Mouse (Mus musculus) embryonic facial prominence, embryonic 15.5 days (tissue): Measurements from ENCODE around the gene Ankrd63. TPM values are rescaled to one million over a fixed set of nuclear protein-coding genes. Genes with fewer than 3 reads are reported as not detected.

Experiments
- ATAC-seq: fragments of 200-750 bp; cut with Nextera tagmentation; 2 replicates; pipeline ENCODE4 v1.8.0; 2017; ENCODE audit warnings: low read depth, moderate TSS enrichment; ENCODE audit not compliant: insufficient number of reproducible peaks, low FRiP score, low TSS enrichment
- H3K27ac ChIP-seq: fragments of 300-500 bp; sonication (generic); replicated peaks from 2 replicates; pipeline ENCODE4 v1.5.1; 2015; ENCODE audit warnings: mild to moderate bottlenecking, inconsistent platforms
- H3K27me3 ChIP-seq: fragments of 300-500 bp; sonication (generic); 2 replicates; pipeline ENCODE4 v1.6.1; 2015; ENCODE audit warnings: inconsistent platforms
- H3K36me3 ChIP-seq: fragments of 300-500 bp; sonication (generic); 2 replicates; pipeline ENCODE4 v1.6.1; 2015; ENCODE audit warnings: mild to moderate bottlenecking, inconsistent platforms
- H3K4me1 ChIP-seq: fragments of 300-500 bp; sonication (generic); 2 replicates; pipeline ENCODE4 v1.6.1; 2015; ENCODE audit warnings: inconsistent platforms
- H3K4me2 ChIP-seq: fragments of 300-500 bp; sonication (generic); replicated peaks from 2 replicates; pipeline ENCODE4 v1.6.1; 2015; ENCODE audit warnings: mild to moderate bottlenecking, inconsistent platforms
- H3K4me3 ChIP-seq: fragments of 300-500 bp; sonication (generic); replicated peaks from 2 replicates; pipeline ENCODE4 v1.5.1; 2015; ENCODE audit warnings: mild to moderate bottlenecking, inconsistent platforms
- H3K9ac ChIP-seq: fragments of 300-500 bp; sonication (generic); 2 replicates; pipeline ENCODE4 v1.6.1; 2015; ENCODE audit warnings: inconsistent platforms
- H3K9me3 ChIP-seq: fragments of 300-500 bp; sonication (generic); replicated peaks from 2 replicates; pipeline ENCODE4 v1.6.1; 2016; ENCODE audit warnings: inconsistent platforms
- WGBS: fragments of 180-500 bp; shearing (Covaris S2); methylation state at CpG from one replicate; pipeline ENCODE4 v1.1.7; 2015; 5-methylcytosine and 5-hydroxymethylcytosine counted together
- polyA plus RNA-seq: library from polyadenylated mRNA; unstranded; fragments of >200 nt; fragmentation: Nextera tagmentation; extraction: Ambion mirVana; gene quantifications from 2 replicates; pipeline ENCODE4 v1.2.1, GENCODE M21; 2015

Ankrd63 gene
- polyA plus RNA-seq, 1 experiment from 2014 or later = 0.19 TPM

DNA sequence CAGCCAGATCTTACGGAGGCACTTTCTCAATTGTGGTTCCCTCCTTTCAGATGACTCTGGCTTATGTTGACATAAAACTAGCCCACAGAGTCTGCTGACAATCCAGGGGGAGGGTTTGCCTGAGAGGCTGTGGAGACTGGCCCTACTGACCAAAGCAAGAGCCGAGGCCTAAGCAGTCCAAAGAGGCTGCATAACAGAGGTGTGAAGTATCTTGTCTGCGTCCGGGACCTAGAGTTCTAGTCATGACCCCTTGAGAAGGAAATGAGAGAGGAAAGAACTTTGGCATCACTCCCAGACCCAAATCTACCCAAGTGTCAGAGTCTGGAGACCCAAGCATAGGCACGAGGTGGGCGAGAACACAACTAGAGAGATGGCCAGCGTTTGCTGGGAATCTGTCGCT, 17.1 kb downstream of the Ankrd63 start:
- no peaks in the 10 kb centered on the region for H3K36me3 ChIP-seq
- no peak overlapping the region for H3K9ac ChIP-seq
- H3K4me1 ChIP-seq = peaks cover 12% of the 10 kb centered on the region; the same call in 1 of the 2 replicates
- H3K9me3 ChIP-seq = no peaks in the 10 kb centered on the region
- ATAC-seq = no peak
- no peak overlapping the region for H3K4me2 ChIP-seq
- WGBS = 70% methylated on average over 8 of the region's 8 CpGs
- H3K4me3 ChIP-seq = no peak overlapping the region
- no peak overlapping the region for H3K27ac ChIP-seq
- H3K27me3 ChIP-seq = no peaks in the 10 kb centered on the region

DNA sequence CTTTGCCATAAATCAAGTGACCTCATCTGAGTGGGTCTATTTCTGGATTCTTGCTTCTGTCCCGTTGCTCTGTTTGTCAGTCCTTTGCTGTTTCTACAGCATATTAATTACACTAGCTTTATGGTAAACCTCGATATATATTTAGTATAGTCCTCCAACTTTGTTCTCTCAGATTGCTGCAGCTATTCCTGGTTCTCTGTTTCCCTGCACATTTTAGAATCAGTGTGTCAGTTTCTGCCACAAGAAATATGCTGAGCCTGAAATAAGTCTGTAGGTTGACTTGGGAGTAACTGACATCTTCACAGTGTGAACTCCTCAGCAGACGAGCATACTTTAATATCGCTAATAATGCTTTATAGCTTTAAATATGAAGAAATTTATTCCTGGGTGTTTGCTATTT, 18.7 kb downstream of the Ankrd63 start:
- Histone ChIP-seq H3K9me3 (no peaks in the 10 kb centered on the region), H3K4me1 (peaks cover 12% of the 10 kb centered on the region; the same call in 1 of the 2 replicates), H3K36me3 (no peaks in the 10 kb centered on the region), H3K27ac (no peak overlapping the region), H3K4me3 (no peak overlapping the region), H3K27me3 (no peaks in the 10 kb centered on the region; the same call in 1 of the 2 replicates), H3K4me2 (no peak overlapping the region), H3K9ac (no peak overlapping the region)
- 84% methylated on average over 4 of the region's 4 CpGs for whole genome bisulfite sequencing
- ATAC-seq = no peak

DNA sequence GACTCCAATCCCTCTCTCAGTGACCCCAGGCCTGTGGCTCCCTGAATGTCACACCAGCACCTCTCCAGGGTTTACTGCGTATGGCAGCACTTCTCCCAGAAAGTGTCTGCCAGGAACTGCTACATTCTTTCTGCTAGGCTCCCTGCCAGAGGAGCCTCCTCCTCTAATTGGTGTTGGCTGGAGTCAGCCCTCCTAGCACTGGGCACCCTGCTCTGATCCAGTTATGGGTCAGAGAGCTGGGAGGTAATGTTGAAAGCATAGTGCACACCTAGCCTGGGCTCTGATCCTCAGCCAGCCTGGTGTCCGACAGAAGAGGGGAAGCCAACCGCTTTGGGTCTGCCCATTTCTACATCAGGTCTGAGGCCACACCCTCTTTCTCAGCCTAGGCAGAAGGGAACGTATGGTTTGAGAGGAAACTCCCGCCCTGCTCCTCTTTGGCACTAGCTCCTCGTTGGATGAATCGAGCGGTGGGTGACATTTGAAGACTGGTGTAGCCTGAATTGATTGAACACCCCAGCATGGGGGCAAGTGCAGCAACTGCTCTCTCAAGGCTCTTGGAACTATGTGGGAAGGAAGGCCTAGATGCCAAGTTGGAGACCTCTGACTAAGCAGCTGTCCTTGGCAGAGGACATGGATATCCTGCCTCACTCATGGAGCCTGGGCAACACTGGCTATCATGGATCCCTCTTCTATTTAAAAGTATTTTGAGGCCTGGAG, 21.1 kb downstream of the Ankrd63 start:
- no peak overlapping the region for H3K27ac ChIP-seq
- 42% methylated on average over 8 of the region's 8 CpGs for WGBS

DNA sequence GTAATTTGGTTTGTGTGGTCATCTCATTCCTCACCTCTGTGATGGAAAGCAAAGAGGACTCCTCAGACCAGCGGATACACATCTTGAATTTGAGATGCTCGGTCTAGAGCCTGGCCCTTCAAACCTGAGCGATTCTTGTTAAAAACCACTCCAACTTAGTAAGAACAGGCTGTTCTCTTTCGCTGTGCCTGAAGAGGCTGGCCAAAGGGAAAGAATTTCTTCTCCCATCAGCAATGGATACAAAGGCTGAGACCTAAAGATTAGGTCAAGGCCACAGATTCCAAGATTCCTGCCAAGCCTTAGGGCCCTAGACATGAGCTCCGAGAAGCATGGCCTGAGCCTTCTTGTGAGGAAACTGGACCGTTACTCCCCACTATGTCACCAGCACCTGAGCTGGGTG, 22.8 kb downstream of the Ankrd63 start:
- Histone ChIP-seq H3K4me2 (no peak overlapping the region), H3K4me1 (peaks cover 22% of the 10 kb centered on the region), H3K27ac (no peak overlapping the region), H3K4me3 (no peak overlapping the region), H3K9ac (no peak overlapping the region), H3K9me3 (no peaks in the 10 kb centered on the region), H3K27me3 (peaks cover 40% of the 10 kb centered on the region), H3K36me3 (no peaks in the 10 kb centered on the region)
- no peak for ATAC-seq
- WGBS = 94% methylated on average over 6 of the region's 6 CpGs

More for the DNA sequence above, 21.1 kb downstream of the Ankrd63 start:
- peaks cover 13% of the 10 kb centered on the region; the same call in 1 of the 2 replicates for H3K4me1 ChIP-seq
- H3K4me2 ChIP-seq = no peak overlapping the region
- H3K4me3 ChIP-seq = no peak overlapping the region
- peaks cover 22% of the 10 kb centered on the region for H3K27me3 ChIP-seq
- no peaks in the 10 kb centered on the region for H3K36me3 ChIP-seq
- no peaks in the 10 kb centered on the region for H3K9me3 ChIP-seq
- peak; percentile 29; the same call in 1 of the 2 replicates for ATAC-seq
- H3K9ac ChIP-seq = no peak overlapping the region

DNA sequence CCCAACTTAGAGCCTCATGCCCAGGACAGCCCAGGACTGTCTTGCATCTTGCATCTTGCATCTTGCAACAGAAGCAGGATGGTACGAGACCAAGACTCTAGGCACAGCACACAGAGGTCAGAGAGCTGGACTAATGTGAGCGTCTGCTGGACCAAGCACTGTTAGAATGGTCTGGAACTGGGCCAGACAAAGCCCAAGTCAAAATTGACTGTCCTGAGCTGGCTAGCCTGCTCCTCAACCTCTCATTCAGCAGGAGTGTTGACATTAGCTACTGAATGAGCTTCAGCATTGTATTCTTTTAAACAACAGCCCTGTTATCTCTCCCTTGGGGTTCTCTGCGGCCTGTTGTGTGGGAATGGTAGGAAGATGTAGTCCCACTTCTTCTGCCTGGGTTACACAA, 24.2 kb downstream of the Ankrd63 start:
- Histone ChIP-seq H3K27me3 (peaks cover 52% of the 10 kb centered on the region), H3K9ac (no peak overlapping the region), H3K4me1 (peaks cover 24% of the 10 kb centered on the region), H3K9me3 (no peaks in the 10 kb centered on the region), H3K27ac (no peak overlapping the region), H3K4me3 (no peak overlapping the region), H3K4me2 (no peak overlapping the region), H3K36me3 (no peaks in the 10 kb centered on the region)
- 78% methylated on average over 3 of the region's 3 CpGs for WGBS
- no peak for ATAC-seq

DNA sequence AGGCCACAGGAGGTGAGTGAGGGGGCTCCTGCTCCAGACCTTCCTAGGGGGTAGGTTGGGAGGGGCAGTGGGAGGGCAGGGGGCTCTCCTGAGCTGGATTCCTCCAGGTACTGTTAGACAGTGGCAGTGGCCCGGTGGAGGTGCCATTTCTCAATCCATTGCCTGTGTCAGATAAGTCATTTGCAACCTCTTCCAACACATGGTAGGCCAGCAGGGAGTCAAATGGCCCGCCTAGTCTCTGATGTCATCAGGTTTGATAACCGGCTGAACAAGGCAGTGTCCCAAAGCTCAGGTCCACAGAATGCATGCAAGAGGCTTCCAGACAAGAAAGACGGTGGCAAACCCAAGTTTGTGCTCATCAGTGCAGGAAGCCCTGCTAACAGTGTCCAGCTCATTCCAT, 25.9 kb downstream of the Ankrd63 start:
- H3K4me1 ChIP-seq = peaks cover 25% of the 10 kb centered on the region
- H3K4me2 ChIP-seq = peak overlapping the region; percentile 93
- no peak for ATAC-seq
- 21% methylated on average over 4 of the region's 4 CpGs for WGBS
- no peak overlapping the region for H3K9ac ChIP-seq
- no peaks in the 10 kb centered on the region for H3K36me3 ChIP-seq
- peaks cover 66% of the 10 kb centered on the region for H3K27me3 ChIP-seq
- H3K4me3 ChIP-seq = peak overlapping the region; percentile 53
- H3K27ac ChIP-seq = peak overlapping the region; percentile 60; the same call in 1 of the 2 replicates
- no peaks in the 10 kb centered on the region for H3K9me3 ChIP-seq

DNA sequence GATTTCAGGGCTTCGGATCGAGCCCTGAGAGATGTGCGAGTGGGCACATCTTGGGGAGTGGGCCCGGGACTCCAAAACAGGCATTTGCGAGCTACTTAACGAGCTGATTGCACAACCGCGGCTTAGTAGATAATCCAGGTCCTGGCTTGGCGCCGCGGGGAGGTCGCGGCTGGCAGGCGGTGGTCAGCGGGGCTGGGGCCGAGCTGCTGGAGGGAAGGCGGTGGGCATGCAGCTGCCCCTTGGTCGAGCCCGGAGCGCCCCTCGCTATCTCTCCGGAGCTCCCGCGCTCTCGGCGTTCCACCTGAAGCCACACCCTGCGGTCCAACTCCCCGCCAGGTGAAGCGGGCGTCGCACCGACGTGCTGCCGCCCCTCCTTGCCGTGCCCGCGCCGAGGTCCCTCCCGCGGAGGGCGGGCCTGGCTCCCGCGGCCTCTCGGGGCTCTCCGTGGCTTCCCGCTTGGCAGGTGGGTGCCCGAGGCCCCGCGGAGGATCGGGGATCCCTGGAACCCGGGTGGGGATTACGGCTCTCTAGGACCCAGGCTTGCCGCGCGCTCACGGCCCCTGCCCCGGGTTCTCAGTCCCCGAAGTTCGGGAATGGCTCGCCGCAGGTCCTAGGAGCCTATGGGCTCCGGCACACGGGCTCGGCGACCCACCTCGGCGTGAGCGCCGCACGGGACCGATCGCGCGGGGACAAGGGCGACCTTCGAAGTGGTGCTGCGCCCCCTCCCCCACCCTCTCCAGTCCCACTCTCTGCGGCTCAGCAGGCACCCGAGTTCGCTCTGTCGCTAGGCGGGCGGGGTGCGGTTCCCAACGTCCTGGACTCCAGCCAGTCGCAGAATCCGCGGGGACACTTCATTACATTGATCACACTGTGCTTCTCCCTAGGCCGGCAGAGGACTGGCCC, 26.7 kb downstream of the Ankrd63 start:
- 1% methylated on average over 83 of the region's 89 CpGs for WGBS
- H3K27ac ChIP-seq = peak overlapping the region; percentile 60; the same call in 1 of the 2 replicates
- H3K27me3 ChIP-seq = peaks cover 66% of the 10 kb centered on the region
- H3K4me3 ChIP-seq = peak overlapping the region; percentile 53
- peaks cover 21% of the 10 kb centered on the region for H3K4me1 ChIP-seq
- peak; percentile 16; the same call in 1 of the 2 replicates for ATAC-seq
- peak overlapping the region; percentile 27 for H3K9ac ChIP-seq
- H3K36me3 ChIP-seq = no peaks in the 10 kb centered on the region
- H3K4me2 ChIP-seq = peak overlapping the region; percentile 93
- H3K9me3 ChIP-seq = no peaks in the 10 kb centered on the region

DNA sequence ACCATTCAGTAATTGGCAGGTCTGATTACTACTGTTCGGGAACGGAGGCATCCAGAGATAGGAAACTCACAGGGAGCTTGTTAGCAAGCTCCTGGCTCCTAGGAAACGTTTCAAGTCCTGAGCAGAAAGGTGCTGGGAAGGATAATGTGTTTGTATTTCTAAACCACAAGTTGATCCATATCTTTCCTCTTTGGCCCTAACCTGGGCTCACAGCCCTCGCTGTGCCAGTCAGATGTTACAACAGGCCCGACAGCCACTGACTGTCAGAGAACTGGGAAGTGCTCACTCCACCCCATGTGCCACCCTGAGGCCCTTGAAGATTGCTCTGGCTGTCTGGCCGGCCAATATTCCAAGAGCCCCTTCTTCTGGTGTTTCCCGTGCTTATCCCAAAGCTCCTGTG, 29.3 kb downstream of the Ankrd63 start:
- H3K4me1 ChIP-seq = peaks cover 23% of the 10 kb centered on the region
- H3K4me2 ChIP-seq = no peak overlapping the region
- no peaks in the 10 kb centered on the region for H3K36me3 ChIP-seq
- H3K4me3 ChIP-seq = no peak overlapping the region
- no peak for ATAC-seq
- WGBS = 15% methylated on average over 7 of the region's 7 CpGs
- peak overlapping the region; percentile 51 for H3K27ac ChIP-seq
- no peaks in the 10 kb centered on the region for H3K9me3 ChIP-seq
- peaks cover 61% of the 10 kb centered on the region for H3K27me3 ChIP-seq
- H3K9ac ChIP-seq = no peak overlapping the region

DNA sequence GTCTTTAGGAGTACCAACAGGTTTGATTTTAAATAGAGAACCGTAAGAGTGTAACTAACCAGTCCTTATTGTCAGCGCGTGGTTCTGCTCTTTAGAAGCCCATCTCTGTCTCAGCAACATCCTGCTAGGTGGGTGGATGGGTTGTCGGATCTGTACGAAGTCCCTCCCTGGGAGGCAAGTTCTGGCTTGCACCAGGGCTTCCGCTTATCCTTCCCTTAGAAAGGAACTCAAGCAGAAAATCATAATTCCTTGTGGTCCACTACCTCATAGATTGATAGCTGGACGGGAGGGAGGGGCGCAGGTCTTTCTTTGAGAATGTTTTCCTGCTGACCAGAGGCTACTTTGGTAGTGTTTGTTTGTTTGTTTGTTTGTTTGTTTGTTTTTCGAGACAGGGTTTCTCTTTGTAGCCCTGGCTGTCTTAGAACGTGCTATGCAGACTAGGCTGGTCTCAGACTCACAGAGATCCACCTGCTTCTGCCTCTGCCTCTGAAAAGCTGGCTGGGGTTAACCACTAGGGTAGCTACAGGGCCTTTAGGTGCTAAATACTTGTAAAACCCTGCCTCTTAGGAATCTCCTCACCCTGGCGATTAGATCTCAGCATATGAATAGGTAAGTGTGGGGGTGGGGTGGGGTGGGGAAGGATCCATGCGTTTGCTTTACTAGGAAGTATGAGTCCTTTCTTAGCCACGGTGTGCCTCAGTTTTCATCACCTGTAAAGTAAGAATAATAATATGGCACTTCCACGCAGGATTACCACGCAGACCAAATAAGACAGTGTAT, 29.9 kb downstream of the Ankrd63 start:
- Histone ChIP-seq H3K4me3 (no peak overlapping the region), H3K9ac (no peak overlapping the region), H3K4me2 (no peak overlapping the region), H3K4me1 (peaks cover 25% of the 10 kb centered on the region), H3K9me3 (no peaks in the 10 kb centered on the region), H3K27ac (peak overlapping the region; percentile 51), H3K27me3 (peaks cover 56% of the 10 kb centered on the region), H3K36me3 (no peaks in the 10 kb centered on the region)
- WGBS = 24% methylated on average over 15 of the region's 15 CpGs
- ATAC-seq = no peak

DNA sequence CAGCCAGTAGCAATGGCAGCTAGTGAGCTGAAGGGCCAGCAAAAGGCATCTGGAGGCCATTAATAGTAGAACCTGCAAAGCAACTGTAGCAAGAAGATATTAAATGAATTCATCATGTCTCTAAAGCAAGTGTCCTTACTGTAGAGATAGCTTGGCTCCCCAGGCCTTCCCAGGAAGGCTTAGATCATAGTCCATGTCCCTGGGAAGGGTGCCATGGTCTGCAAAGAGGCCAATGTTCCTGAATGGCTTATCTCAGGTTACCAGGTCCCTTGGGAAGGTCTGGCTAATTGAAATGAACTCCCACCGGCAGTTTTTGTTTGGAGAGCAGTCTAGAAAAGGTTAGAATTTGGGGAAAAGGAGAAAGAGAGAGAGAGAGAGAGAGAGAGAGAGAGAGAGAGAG, 32.0 kb downstream of the Ankrd63 start:
- WGBS = 44% methylated on average over 1 of the region's 1 CpGs
- Histone ChIP-seq H3K4me2 (no peak overlapping the region), H3K9me3 (no peaks in the 10 kb centered on the region), H3K4me1 (peaks cover 15% of the 10 kb centered on the region), H3K36me3 (no peaks in the 10 kb centered on the region), H3K27ac (no peak overlapping the region), H3K27me3 (peaks cover 34% of the 10 kb centered on the region), H3K9ac (no peak overlapping the region), H3K4me3 (no peak overlapping the region)
- ATAC-seq = no peak

DNA sequence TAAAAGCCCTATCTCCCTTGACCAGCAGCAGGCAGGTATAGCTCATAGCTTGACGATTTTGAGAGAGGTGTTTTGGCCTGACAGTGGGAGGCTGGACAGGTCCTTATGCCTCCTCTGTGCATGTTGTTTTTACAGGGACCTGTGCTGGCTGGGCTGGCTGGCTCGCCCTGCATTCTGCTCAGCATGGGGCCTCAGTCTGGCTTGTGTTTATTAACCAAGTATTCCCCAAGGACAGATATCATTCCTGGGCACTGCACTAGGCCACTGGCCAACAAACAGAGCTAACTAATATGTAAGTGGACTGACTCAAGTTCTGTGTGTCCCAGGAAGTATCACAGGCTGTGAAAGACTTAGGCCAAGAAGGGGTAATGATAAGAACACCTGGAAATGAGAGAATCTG, 34.0 kb downstream of the Ankrd63 start:
- WGBS = 31% methylated on average over 2 of the region's 2 CpGs
- 0 out of 2 replicates have a peak, but pooled peaks cover 10% of the 10 kb centered on the region for H3K4me1 ChIP-seq
- peak overlapping the region; percentile 44; the same call in 1 of the 2 replicates for H3K27ac ChIP-seq
- H3K36me3 ChIP-seq = no peaks in the 10 kb centered on the region
- no peak for ATAC-seq
- H3K9ac ChIP-seq = no peak overlapping the region
- H3K4me2 ChIP-seq = no peak overlapping the region
- no peaks in the 10 kb centered on the region for H3K9me3 ChIP-seq
- H3K27me3 ChIP-seq = peaks cover 17% of the 10 kb centered on the region
- no peak overlapping the region for H3K4me3 ChIP-seq
